Mouse (Mus musculus): Measurements from ENCODE around the gene Rasl10b.

DNA sequence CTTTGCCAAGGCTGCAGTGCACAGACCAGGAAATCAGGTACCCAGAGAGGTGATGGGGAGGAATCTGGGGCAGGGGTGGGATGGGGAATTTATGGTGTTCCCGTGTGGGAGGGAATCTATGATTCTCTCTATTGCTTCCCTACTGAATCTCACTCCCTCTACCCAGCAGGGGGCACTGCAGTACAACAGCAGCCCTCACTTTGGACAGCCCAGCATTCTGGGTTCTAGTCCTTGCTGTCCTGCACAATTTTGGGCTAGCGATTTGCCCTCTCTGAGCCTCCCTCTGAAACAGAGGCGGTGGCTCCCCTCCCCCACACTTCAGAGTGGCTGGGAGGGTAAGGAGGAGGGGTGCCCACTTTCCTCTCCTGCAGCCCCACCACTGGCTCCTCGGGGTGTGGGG, 11.4 kb downstream of the Rasl10b start:
- TF ChIP-seq POLR2A (IDR thresholded peaks at IDR 0.05; ENCODE audit: low read depth, low read length): no peak
- TF ChIP-seq CTCF (IDR thresholded peaks at IDR 0.05; ENCODE audit: extremely low read depth, insufficient read depth, insufficient read length, insufficient replicate concordance): no peak

All from spleen, adult 2 months (tissue).